Mouse (Mus musculus): ENCODE measurements at regions not wholly inside any gene's neighbourhood (a gene's known extent, or its start where the extent isn't known, plus 50 kb on each side); places are given as distances from the start of the nearest gene placed in this dataset.

DNA sequence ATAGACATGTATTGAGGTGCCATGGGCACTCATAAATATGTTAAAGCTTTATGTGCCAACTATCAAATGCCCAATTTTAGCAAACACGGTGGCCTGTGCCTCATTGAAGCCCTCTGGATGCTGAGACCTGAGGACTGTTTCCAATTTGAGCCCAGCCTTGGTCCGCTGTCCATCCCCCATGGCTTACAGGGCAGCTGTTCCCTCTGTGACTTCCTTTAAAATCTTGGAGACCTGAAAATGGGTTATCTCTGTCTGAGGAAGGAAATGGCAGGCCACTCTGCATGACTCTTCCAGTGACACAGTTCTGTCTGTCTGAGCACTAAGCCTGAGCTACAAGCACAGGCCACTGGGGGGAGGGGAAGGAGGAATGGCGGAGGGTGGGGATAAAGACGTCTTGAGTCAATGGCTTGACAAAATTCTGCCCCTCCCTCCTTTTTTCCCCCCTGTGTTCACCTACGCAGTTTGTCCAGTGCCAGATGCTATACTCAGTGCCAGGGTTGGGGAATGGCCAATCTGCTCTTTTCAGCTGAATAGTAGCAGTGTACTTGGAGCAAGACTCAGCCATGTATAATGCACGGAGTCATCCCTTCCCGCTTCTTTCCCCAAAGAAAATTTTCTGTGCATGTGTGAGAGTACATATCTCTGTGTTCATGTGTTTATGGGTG lies 102.7 kb upstream of the Irf2bp2 start:
- H3K27ac ChIP-seq (ENCODE audit: insufficient read depth, low read depth) = no peak overlapping the region
- in situ Hi-C loops (cut with MboI; ENCODE audit: low pct_ligation_motif_present, low pct_unique_long_range_greater_than_20kb, low sequenced_read_pairs) = no loop called here

GRCm38 (mm10) chr8:126694370-126694769 lies 100.6 kb upstream of the Irf2bp2 start:
- Histone ChIP-seq H3K27me3 (replicated peaks) (no peaks in the 10 kb centered on the region), H3K36me3 (replicated peaks in 1 of 2; ENCODE audit: control insufficient read depth in 1 of 2, insufficient read depth in 1 of 2, low read length in 1 of 2) (no peaks in the 10 kb centered on the region), H3K9me3 (replicated peaks; ENCODE audit: low read length) (peaks cover 2% of the 10 kb centered on the region), H3K9ac (ENCODE audit: insufficient read depth, low read depth) (no peak overlapping the region), H3K79me2 (replicated peaks; ENCODE audit: control insufficient read depth, extremely low read depth, insufficient read depth, poor library complexity, severe bottlenecking) (no peaks in the 10 kb centered on the region), H3K4me3 (replicated peaks in 1 of 3; ENCODE audit: low read depth in 2 of 3, low read length in 2 of 3, poor library complexity in 1 of 3) (no peak overlapping the region), H3K27ac (ENCODE audit: insufficient read depth, low read depth) (no peak overlapping the region), H3K4me2 (ENCODE audit: insufficient read depth, low read depth, poor library complexity, severe bottlenecking) (no peak overlapping the region), H3K4me1 (ENCODE audit: control insufficient read depth in 1 of 2, insufficient read depth in 2 of 2) (peaks cover 11 to 38% of the 10 kb centered on the region in 2 experiments)
- in situ Hi-C loops (cut with MboI; ENCODE audit: low pct_ligation_motif_present, low pct_unique_long_range_greater_than_20kb, low sequenced_read_pairs) (no loop called here), dilution Hi-C loops (cut with MboI; ENCODE audit: extremely low pct_ligation_motif_present, extremely low pct_unique_long_range_greater_than_20kb, low sequenced_read_pairs) (no loop called here)
- no peak for DNase-seq (ENCODE audit: extremely low read depth)
- TF ChIP-seq MXI1 (IDR thresholded peaks at IDR 0.05; ENCODE audit: low read depth, low read length) (no peak), USF1 (IDR thresholded peaks at IDR 0.05; ENCODE audit: low read depth, low read length) (no peak)

More for the DNA sequence above, 102.7 kb upstream of the Irf2bp2 start:
- H3K36me3 ChIP-seq (replicated peaks in 1 of 2; ENCODE audit: control insufficient read depth in 1 of 2, insufficient read depth in 1 of 2, low read length in 1 of 2) = no peaks in the 10 kb centered on the region
- dilution Hi-C loops (cut with MboI; ENCODE audit: extremely low pct_ligation_motif_present, extremely low pct_unique_long_range_greater_than_20kb, low sequenced_read_pairs) = no loop called here
- no peak for DNase-seq (ENCODE audit: extremely low read depth)
- H3K9ac ChIP-seq (ENCODE audit: insufficient read depth, low read depth) = no peak overlapping the region
- H3K4me2 ChIP-seq (ENCODE audit: insufficient read depth, low read depth, poor library complexity, severe bottlenecking) = no peak overlapping the region
- H3K79me2 ChIP-seq (replicated peaks; ENCODE audit: control insufficient read depth, extremely low read depth, insufficient read depth, poor library complexity, severe bottlenecking) = no peaks in the 10 kb centered on the region
- peaks cover 2% of the 10 kb centered on the region for H3K9me3 ChIP-seq (replicated peaks; ENCODE audit: low read length)
- peaks cover 20 to 44% of the 10 kb centered on the region in 2 experiments for H3K4me1 ChIP-seq (ENCODE audit: control insufficient read depth in 1 of 2, insufficient read depth in 2 of 2)
- no peaks in the 10 kb centered on the region for H3K27me3 ChIP-seq (replicated peaks)
- TF ChIP-seq MAFK (IDR thresholded peaks at IDR 0.05; ENCODE audit: insufficient replicate concordance, low read length) (no peak), PAX5 (IDR thresholded peaks at IDR 0.05; ENCODE audit: low read length) (no peak), NELFE (IDR thresholded peaks at IDR 0.05; ENCODE audit: low read depth, low read length) (no peak), POLR2A (IDR thresholded peaks at IDR 0.05; ENCODE audit: low read depth, low read length) (no peak), ELF1 (IDR thresholded peaks at IDR 0.05; ENCODE audit: low read depth, low read length) (no peak), MAX (IDR thresholded peaks at IDR 0.05; ENCODE audit: low read length) (no peak)
- no peak overlapping the region for H3K4me3 ChIP-seq (replicated peaks in 1 of 3; ENCODE audit: low read depth in 2 of 3, low read length in 2 of 3, poor library complexity in 1 of 3)

GRCm38 (mm10) chr8:126693642-126694041 lies 99.9 kb upstream of the Irf2bp2 start:
- H3K9ac ChIP-seq (ENCODE audit: insufficient read depth, low read depth) = no peak overlapping the region
- dilution Hi-C loops (cut with MboI; ENCODE audit: extremely low pct_ligation_motif_present, extremely low pct_unique_long_range_greater_than_20kb, low sequenced_read_pairs) (no loop called here), in situ Hi-C loops (cut with MboI; ENCODE audit: low pct_ligation_motif_present, low pct_unique_long_range_greater_than_20kb, low sequenced_read_pairs) (no loop called here)
- H3K9me3 ChIP-seq (replicated peaks; ENCODE audit: low read length) = peaks cover 2% of the 10 kb centered on the region
- DNase-seq (ENCODE audit: extremely low read depth) = no peak
- no peak overlapping the region for H3K4me2 ChIP-seq (ENCODE audit: insufficient read depth, low read depth, poor library complexity, severe bottlenecking)
- H3K4me3 ChIP-seq (replicated peaks in 1 of 3; ENCODE audit: low read depth in 2 of 3, low read length in 2 of 3, poor library complexity in 1 of 3) = no peak overlapping the region
- TF ChIP-seq USF1 (IDR thresholded peaks at IDR 0.05; ENCODE audit: low read depth, low read length) (no peak), EP300 (IDR thresholded peaks at IDR 0.05; ENCODE audit: low read length) (no peak), KAT2A (IDR thresholded peaks at IDR 0.05; ENCODE audit: insufficient replicate concordance, low read length) (no peak), TBP (conservative IDR thresholded peaks at IDR 0.05; ENCODE audit: low read depth, low read length) (no peak), BHLHE40 (IDR thresholded peaks at IDR 0.05; ENCODE audit: low read depth, low read length) (no peak), TCF12 (IDR thresholded peaks at IDR 0.05; ENCODE audit: low read depth, low read length) (no peak), MYC (IDR thresholded peaks at IDR 0.05; ENCODE audit: low read depth, low read length) (no peak), JUN (IDR thresholded peaks at IDR 0.05; ENCODE audit: insufficient read depth, low read depth, low read length) (no peak), CTCF (conservative IDR thresholded peaks at IDR 0.05 in 1 of 2, IDR thresholded peaks at IDR 0.05 in 1 of 2; ENCODE audit: low read depth in 2 of 2, low read length in 2 of 2) (no peak), ZNF384 (IDR thresholded peaks at IDR 0.05; ENCODE audit: low read depth, low read length) (no peak), GABPA (IDR thresholded peaks at IDR 0.05; ENCODE audit: insufficient replicate concordance, low read depth, low read length) (no peak), PAX5 (IDR thresholded peaks at IDR 0.05; ENCODE audit: low read length) (no peak), ETS1 (conservative IDR thresholded peaks at IDR 0.05; ENCODE audit: low read depth, low read length) (no peak), CHD2 (IDR thresholded peaks at IDR 0.05; ENCODE audit: low read length) (no peak), ZMIZ1 (IDR thresholded peaks at IDR 0.05; ENCODE audit: low read depth, low read length) (no peak), MAX (IDR thresholded peaks at IDR 0.05; ENCODE audit: low read length) (no peak), JUND (conservative IDR thresholded peaks at IDR 0.05; ENCODE audit: low read depth, low read length) (no peak), MXI1 (IDR thresholded peaks at IDR 0.05; ENCODE audit: low read depth, low read length) (no peak), POLR2AphosphoS2 (IDR thresholded peaks at IDR 0.05; ENCODE audit: low read depth, low read length) (no peak)
- no peaks in the 10 kb centered on the region for H3K27me3 ChIP-seq (replicated peaks)
- H3K27ac ChIP-seq (ENCODE audit: insufficient read depth, low read depth) = no peak overlapping the region
- H3K79me2 ChIP-seq (replicated peaks; ENCODE audit: control insufficient read depth, extremely low read depth, insufficient read depth, poor library complexity, severe bottlenecking) = no peaks in the 10 kb centered on the region
- H3K36me3 ChIP-seq (replicated peaks in 1 of 2; ENCODE audit: control insufficient read depth in 1 of 2, insufficient read depth in 1 of 2, low read length in 1 of 2) = no peaks in the 10 kb centered on the region
- peaks cover 9 to 31% of the 10 kb centered on the region in 2 experiments; a peak in 3 of 4 replicates for H3K4me1 ChIP-seq (ENCODE audit: control insufficient read depth in 1 of 2, insufficient read depth in 2 of 2)
